Comparison of ENCODE assay signal across 8 mouse cellular contexts in genomic region chr11:106997976-106998375, GRCm38 (mm10). TPM values are rescaled to one million over a fixed set of nuclear protein-coding genes. Genes with fewer than 3 reads are reported as not detected.
DNase-seq lines count a peak whose midpoint lies in the region; ATAC-seq and TF ChIP-seq lines count a peak whose summit lies in the region.

No protein-coding gene starts in this region.

- no peaks in the 10 kb centered on the region for H3K9me3 ChIP-seq in embryonic facial prominence, embryonic 12.5 days
- no peaks in the 10 kb centered on the region for H3K9me3 ChIP-seq in intestine, embryonic 16.5 days (ENCODE audit: control insufficient read depth, low read length)
- H3K9me3 ChIP-seq in neural tube, embryonic 12.5 days = no peaks in the 10 kb centered on the region

- no peak for TF ChIP-seq CTCF in lung, adult 2 months (IDR thresholded peaks at IDR 0.05; ENCODE audit: insufficient read depth, low read length)
- TF ChIP-seq CTCF in kidney, adult 2 months (conservative IDR thresholded peaks at IDR 0.05; ENCODE audit: insufficient read depth, insufficient read length, low read depth, low read length) = no peak

- peak overlapping the region; percentile 63 for H3K4me2 ChIP-seq in embryonic facial prominence, embryonic 12.5 days (replicated peaks)
- H3K4me2 ChIP-seq in intestine, embryonic 16.5 days (ENCODE audit: low read depth, low read length) = peak overlapping the region; percentile 65
- H3K4me2 ChIP-seq in neural tube, embryonic 12.5 days (replicated peaks) = peak overlapping the region; percentile 69

- H3K4me3 ChIP-seq in lung, adult 2 months (replicated peaks; ENCODE audit: extremely low read depth, low read depth, low read length) = peak overlapping the region; percentile 40
- peak overlapping the region; percentile 100 for H3K4me3 ChIP-seq in embryonic facial prominence, embryonic 12.5 days
- H3K4me3 ChIP-seq in intestine, embryonic 16.5 days (ENCODE audit: low read length) = peak overlapping the region; percentile 98
- peak overlapping the region; percentile 99 for H3K4me3 ChIP-seq in neural tube, embryonic 12.5 days
- H3K4me3 ChIP-seq in kidney, adult 2 months (ENCODE audit: insufficient read depth, low read depth, low read length) = no peak overlapping the region

- no peak for TF ChIP-seq POLR2A in lung, adult 2 months (IDR thresholded peaks at IDR 0.05; ENCODE audit: borderline replicate concordance, extremely low read depth, low read depth, low read length)
- TF ChIP-seq POLR2A in kidney, adult 2 months (IDR thresholded peaks at IDR 0.05; ENCODE audit: low read depth, low read length) = no peak

- 21% methylated on average over 5 of the region's 5 CpGs for WGBS in lung, adult 2 months
- WGBS in embryonic facial prominence, embryonic 12.5 days = 15% methylated on average over 5 of the region's 5 CpGs
- WGBS in intestine, embryonic 16.5 days = 13% methylated on average over 5 of the region's 5 CpGs
- 17% methylated on average over 5 of the region's 5 CpGs for WGBS in neural tube, embryonic 12.5 days
- 39% methylated on average over 5 of the region's 5 CpGs for WGBS in kidney, adult 2 months

- peaks cover 35% of the 10 kb centered on the region for H3K36me3 ChIP-seq in embryonic facial prominence, embryonic 12.5 days
- H3K36me3 ChIP-seq in intestine, embryonic 16.5 days (ENCODE audit: control insufficient read depth, insufficient read depth, low read length) = 0 out of 2 replicates have a peak, but pooled peaks cover 3% of the 10 kb centered on the region
- peaks cover 39% of the 10 kb centered on the region for H3K36me3 ChIP-seq in neural tube, embryonic 12.5 days
- H3K36me3 ChIP-seq in kidney, adult 2 months (ENCODE audit: control insufficient read depth, insufficient read depth, low read length) = peaks cover 7% of the 10 kb centered on the region

- H3K27ac ChIP-seq in embryonic facial prominence, embryonic 12.5 days = no peak overlapping the region
- no peak overlapping the region for H3K27ac ChIP-seq in intestine, embryonic 16.5 days (ENCODE audit: low read length)
- H3K27ac ChIP-seq in neural tube, embryonic 12.5 days = no peak overlapping the region
- no peak overlapping the region for H3K27ac ChIP-seq in kidney, adult 2 months (ENCODE audit: insufficient read depth, low read depth, low read length)

- peaks cover 8% of the 10 kb centered on the region; the same call in 1 of the 2 replicates for H3K4me1 ChIP-seq in lung, adult 2 months (ENCODE audit: control insufficient read depth, insufficient read depth, low read length)
- H3K4me1 ChIP-seq in embryonic facial prominence, embryonic 12.5 days = 0 out of 2 replicates have a peak, but pooled peaks cover 5% of the 10 kb centered on the region
- H3K4me1 ChIP-seq in intestine, embryonic 16.5 days (ENCODE audit: control insufficient read depth, insufficient read depth, low read length) = peaks cover 17% of the 10 kb centered on the region
- H3K4me1 ChIP-seq in neural tube, embryonic 12.5 days = peaks cover 5% of the 10 kb centered on the region; the same call in 1 of the 2 replicates
- H3K4me1 ChIP-seq in kidney, adult 2 months (ENCODE audit: control insufficient read depth, insufficient read depth, low read length) = peaks cover 11% of the 10 kb centered on the region; the same call in 1 of the 2 replicates

- DNase-seq in lung, adult 2 months = no peak
- no peak for DNase-seq in lung, postnatal 36 days
- DNase-seq in frontal cortex, postnatal 10 days (ENCODE audit: low spot score in 2 of 2) = no peak
- no peak for DNase-seq in left cerebral cortex, adult 9 months (ENCODE audit: low spot score in 2 of 2)
- DNase-seq in kidney, adult 2 months = no peak

- no peaks in the 10 kb centered on the region for H3K27me3 ChIP-seq in embryonic facial prominence, embryonic 12.5 days
- no peaks in the 10 kb centered on the region for H3K27me3 ChIP-seq in intestine, embryonic 16.5 days (replicated peaks; ENCODE audit: control insufficient read depth, insufficient read depth, low read length)
- H3K27me3 ChIP-seq in neural tube, embryonic 12.5 days (replicated peaks) = no peaks in the 10 kb centered on the region
- no peaks in the 10 kb centered on the region for H3K27me3 ChIP-seq in kidney, adult 2 months (replicated peaks; ENCODE audit: control insufficient read depth, insufficient read depth, low read length)

- H3K9ac ChIP-seq in embryonic facial prominence, embryonic 12.5 days = peak overlapping the region; percentile 97
- peak overlapping the region; percentile 93 for H3K9ac ChIP-seq in intestine, embryonic 16.5 days (ENCODE audit: low read depth, low read length)
- peak overlapping the region; percentile 90; the same call in 1 of the 2 replicates for H3K9ac ChIP-seq in neural tube, embryonic 12.5 days

- no peak for ATAC-seq in embryonic facial prominence, embryonic 12.5 days (ENCODE audit: insufficient number of reproducible peaks, insufficient read depth, low FRiP score, low TSS enrichment)
- ATAC-seq in intestine, embryonic 16.5 days = no peak
- no peak for ATAC-seq in neural tube, embryonic 12.5 days (ENCODE audit: low FRiP score, low read depth)

RNA-seq across cellular contexts. Expression of gene Kpna2, which starts 1.4 kb away (rescaled TPM):
- 3.0 and 13.6 TPM in 2 replicates for polyA plus RNA-seq in lung, adult 2 months (2012; rRNA removed)
- 417 and 444 TPM in 2 replicates for polyA plus RNA-seq in embryonic facial prominence, embryonic 12.5 days (2016; fragmentation: Nextera tagmentation; extraction: Ambion mirVana)
- 318 and 375 TPM in 2 replicates for polyA plus RNA-seq in intestine, embryonic 16.5 days (2015; fragmentation: Nextera tagmentation; extraction: Ambion mirVana)
- polyA plus RNA-seq in neural tube, embryonic 12.5 days (2016; fragmentation: Nextera tagmentation; extraction: Ambion mirVana) = 382 and 392 TPM in 2 replicates
- polyA plus RNA-seq in kidney, adult 2 months (2012; rRNA removed) = 11.9 and 14.1 TPM in 2 replicates

RNA-seq across cellular contexts. Expression of gene 1810010H24Rik, which starts 27.5 kb away (rescaled TPM):
- 39.7 and 53.1 TPM in 2 replicates for polyA plus RNA-seq in lung, adult 2 months (2012; rRNA removed)
- 1.6 and 2.3 TPM in 2 replicates for polyA plus RNA-seq in embryonic facial prominence, embryonic 12.5 days (2016; fragmentation: Nextera tagmentation; extraction: Ambion mirVana)
- 1.9 and 2.5 TPM in 2 replicates for polyA plus RNA-seq in intestine, embryonic 16.5 days (2015; fragmentation: Nextera tagmentation; extraction: Ambion mirVana)
- 5.2 and 5.5 TPM in 2 replicates for polyA plus RNA-seq in neural tube, embryonic 12.5 days (2016; fragmentation: Nextera tagmentation; extraction: Ambion mirVana)
- 1.8 and 2.6 TPM in 2 replicates for polyA plus RNA-seq in kidney, adult 2 months (2012; rRNA removed)

Comparison
In these comparisons a context has a peak if more than half of its experiments do, and no peak if none do; other contexts are left out.
1. RNA of gene Kpna2, which starts 1.4 kb away (polyA plus RNA-seq): 417 to 444 TPM in embryonic facial prominence, embryonic 12.5 days, 382 to 392 TPM in neural tube, embryonic 12.5 days and 318 to 375 TPM in intestine, embryonic 16.5 days; 11.9 to 14.1 TPM in kidney, adult 2 months and 3.0 to 13.6 TPM in lung, adult 2 months; every median in the first group is over 10 times any median in the second.
2. Peak in every context shown above with its lines, with median percentiles within 50 percentile points of each other: H3K4me2 ChIP-seq and H3K9ac ChIP-seq.